Mouse (Mus musculus) midbrain, embryonic 11.5 days (tissue): Measurements from ENCODE around the gene H2al1f. TPM values are rescaled to one million over a fixed set of nuclear protein-coding genes. Genes with fewer than 3 reads are reported as not detected.
"Not testable (repeated sequence)": the region's sequence is repeated elsewhere in the genome, so short reads cannot be mapped to it uniquely, and the experiment has no call there.

Source experiments
- ATAC-seq: fragments of 200-750 bp; cut with Nextera tagmentation; 2 replicates; pipeline ENCODE4 v1.8.0; 2017; ENCODE audit warnings: moderate TSS enrichment, moderate library complexity; ENCODE audit not compliant: low FRiP score
- DNase-seq: peaks from one replicate; pipeline ENCODE4 v3.0.0; 2015; ENCODE audit warnings: low spot score; ENCODE audit errors: missing footprints
- H3K27ac ChIP-seq: fragments of 300-500 bp; sonication (generic); 2 replicates; pipeline ENCODE4 v1.5.1; 2014; ENCODE audit warnings: low read depth, low read length
- H3K27me3 ChIP-seq: fragments of 300-500 bp; sonication (generic); 2 replicates; pipeline ENCODE4 v1.6.1; 2014; ENCODE audit warnings: mild to moderate bottlenecking, low read length, moderate library complexity, mixed read lengths; ENCODE audit not compliant: control insufficient read depth, insufficient read depth
- H3K36me3 ChIP-seq: fragments of 300-500 bp; sonication (generic); 2 replicates; pipeline ENCODE4 v1.6.1; 2014; ENCODE audit warnings: mild to moderate bottlenecking, low read length, moderate library complexity, mixed read lengths; ENCODE audit not compliant: control insufficient read depth, insufficient read depth
- H3K4me1 ChIP-seq: fragments of 300-500 bp; sonication (generic); 2 replicates; pipeline ENCODE4 v1.6.1; 2014; ENCODE audit warnings: low read length; ENCODE audit not compliant: control insufficient read depth, insufficient read depth
- H3K4me2 ChIP-seq: fragments of 300-500 bp; sonication (generic); 2 replicates; pipeline ENCODE4 v1.6.1; 2014; ENCODE audit warnings: mild to moderate bottlenecking, moderate library complexity
- H3K4me3 ChIP-seq: fragments of 300-500 bp; sonication (generic); 2 replicates; pipeline ENCODE4 v1.5.1; 2014; ENCODE audit warnings: low read depth, low read length
- H3K9ac ChIP-seq: fragments of 300-500 bp; sonication (generic); 2 replicates; pipeline ENCODE4 v1.6.1; 2014; ENCODE audit warnings: low read length
- H3K9me3 ChIP-seq: fragments of 300-500 bp; sonication (generic); 2 replicates; pipeline ENCODE4 v1.6.1; 2016; ENCODE audit warnings: low read length; ENCODE audit not compliant: control insufficient read depth
- WGBS: fragments of 180-500 bp; shearing (Covaris S2); extraction: QIAGEN DNeasy Blood & Tissue Kit; methylation state at CpG from one replicate; pipeline ENCODE4 v1.1.7; 2014; 5-methylcytosine and 5-hydroxymethylcytosine counted together
- polyA plus RNA-seq: library from polyadenylated mRNA; unstranded; fragments of >200 nt; fragmentation: Nextera tagmentation; extraction: Ambion mirVana; gene quantifications from 2 replicates; pipeline ENCODE4 v1.2.1, GENCODE M21; 2014

H2al1f gene
- polyA plus RNA-seq, 1 experiment from 2014 or later = not detected

DNA sequence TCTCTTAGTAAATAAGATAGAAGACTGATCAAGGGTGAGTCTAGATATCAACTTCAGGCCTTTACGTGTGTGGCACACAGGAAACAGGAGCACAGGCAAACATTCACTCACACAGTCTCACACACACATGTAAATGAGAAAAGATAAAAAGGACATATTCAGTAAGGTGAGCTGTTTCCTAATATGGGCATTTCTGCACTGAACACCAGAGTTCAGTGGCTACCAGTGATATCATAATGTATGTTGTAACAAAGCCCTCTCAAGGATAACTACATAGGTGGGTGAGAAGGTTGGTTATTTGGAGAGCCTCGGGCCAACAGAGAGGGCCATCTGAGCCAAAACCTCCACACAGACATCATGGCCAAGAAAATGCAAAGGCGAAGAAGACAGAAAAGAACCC lies 12.8 kb upstream of the H2al1f start, which contains the start of gene H2al1b:
H2al1b (plus strand) TSS at position 301 of the 400 bp plus-strand sequence.
- not testable (repeated sequence) for H3K36me3 ChIP-seq, H3K27ac ChIP-seq, H3K27me3 ChIP-seq, H3K4me3 ChIP-seq, DNase-seq, H3K9ac ChIP-seq, ATAC-seq, H3K9me3 ChIP-seq, H3K4me2 ChIP-seq, H3K4me1 ChIP-seq
- WGBS = 82% methylated on average over 1 of the region's 3 CpGs

DNA sequence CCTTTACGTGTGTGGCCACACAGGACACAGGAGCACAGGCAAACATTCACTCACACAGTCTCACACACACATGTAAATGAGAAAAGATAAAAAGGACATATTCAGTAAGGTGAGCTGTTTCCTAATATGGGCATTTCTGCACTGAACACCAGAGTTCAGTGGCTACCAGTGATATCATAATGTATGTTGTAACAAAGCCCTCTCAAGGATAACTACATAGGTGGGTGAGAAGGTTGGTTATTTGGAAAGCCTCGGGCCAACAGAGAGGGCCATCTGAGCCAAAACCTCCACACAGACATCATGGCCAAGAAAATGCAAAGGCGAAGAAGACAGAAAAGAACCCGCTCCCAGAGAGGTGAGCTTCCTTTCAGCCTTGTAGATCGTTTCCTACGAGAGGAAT lies 9.6 kb upstream of the H2al1f start, which contains the start of gene H2al1c:
H2al1c (plus strand) TSS at position 301 of the 400 bp plus-strand sequence.
- H3K9me3 ChIP-seq = not testable (repeated sequence)

DNA sequence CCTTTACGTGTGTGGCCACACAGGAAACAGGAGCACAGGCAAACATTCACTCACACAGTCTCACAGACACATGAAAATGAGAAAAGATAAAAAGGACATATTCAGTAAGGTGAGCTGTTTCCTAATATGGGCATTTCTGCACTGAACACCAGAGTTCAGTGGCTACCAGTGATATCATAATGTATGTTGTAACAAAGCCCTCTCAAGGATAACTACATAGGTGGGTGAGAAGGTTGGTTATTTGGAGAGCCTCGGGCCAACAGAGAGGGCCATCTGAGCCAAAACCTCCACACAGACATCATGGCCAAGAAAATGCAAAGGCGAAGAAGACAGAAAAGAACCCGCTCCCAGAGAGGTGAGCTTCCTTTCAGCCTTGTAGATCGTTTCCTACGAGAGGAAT lies 6.4 kb upstream of the H2al1f start, which contains the start of gene H2al1d:
H2al1d (plus strand) TSS at position 301 of the 400 bp plus-strand sequence.
- H3K4me2 ChIP-seq, H3K27me3 ChIP-seq, H3K4me1 ChIP-seq, DNase-seq, H3K4me3 ChIP-seq, H3K9me3 ChIP-seq, H3K36me3 ChIP-seq, H3K27ac ChIP-seq, ATAC-seq, H3K9ac ChIP-seq: not testable (repeated sequence)
- no CpG with 5 or more reads among the region's 6 CpGs for WGBS

More for the DNA sequence above, 9.6 kb upstream of the H2al1f start, which contains the start of gene H2al1c:
- H3K27me3 ChIP-seq, H3K4me1 ChIP-seq, H3K4me2 ChIP-seq, DNase-seq, H3K36me3 ChIP-seq, H3K4me3 ChIP-seq, H3K27ac ChIP-seq, H3K9ac ChIP-seq, ATAC-seq: not testable (repeated sequence)
- WGBS = 75% methylated on average over 1 of the region's 6 CpGs

DNA sequence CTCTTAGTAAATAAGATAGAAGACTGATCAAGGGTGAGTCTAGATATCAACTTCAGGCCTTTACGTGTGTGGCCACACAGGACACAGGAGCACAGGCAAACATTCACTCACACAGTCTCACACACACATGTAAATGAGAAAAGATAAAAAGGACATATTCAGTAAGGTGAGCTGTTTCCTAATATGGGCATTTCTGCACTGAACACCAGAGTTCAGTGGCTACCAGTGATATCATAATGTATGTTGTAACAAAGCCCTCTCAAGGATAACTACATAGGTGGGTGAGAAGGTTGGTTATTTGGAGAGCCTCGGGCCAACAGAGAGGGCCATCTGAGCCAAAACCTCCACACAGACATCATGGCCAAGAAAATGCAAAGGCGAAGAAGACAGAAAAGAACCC lies 3.3 kb upstream of the H2al1f start, which contains the start of gene H2al1e:
H2al1e (plus strand) TSS at position 301 of the 400 bp plus-strand sequence.
- not testable (repeated sequence) for H3K4me1 ChIP-seq, DNase-seq, H3K4me3 ChIP-seq, H3K27me3 ChIP-seq, H3K4me2 ChIP-seq, H3K9ac ChIP-seq, H3K27ac ChIP-seq, ATAC-seq, H3K36me3 ChIP-seq, H3K9me3 ChIP-seq
- no CpG with 5 or more reads among the region's 3 CpGs for WGBS

DNA sequence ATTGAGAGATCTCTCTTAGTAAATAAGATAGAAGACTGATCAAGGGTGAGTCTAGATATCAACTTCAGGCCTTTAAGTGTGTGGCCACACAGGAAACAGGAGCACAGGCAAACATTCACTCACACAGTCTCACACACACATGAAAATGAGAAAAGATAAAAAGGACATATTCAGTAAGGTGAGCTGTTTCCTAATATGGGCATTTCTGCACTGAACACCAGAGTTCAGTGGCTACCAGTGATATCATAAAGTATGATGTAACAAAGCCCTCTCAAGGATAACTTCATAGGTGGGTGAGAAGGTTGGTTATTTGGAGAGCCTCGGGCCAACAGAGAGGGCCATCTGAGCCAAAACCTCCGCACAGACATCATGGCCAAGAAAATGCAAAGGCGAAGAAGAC lies 3.0 kb downstream of the H2al1f start, which contains the start of gene H2al1g:
H2al1g (plus strand) TSS at position 301 of the 400 bp plus-strand sequence.
- not testable (repeated sequence) for H3K4me1 ChIP-seq, H3K27ac ChIP-seq, DNase-seq, H3K9ac ChIP-seq, H3K9me3 ChIP-seq, H3K36me3 ChIP-seq, H3K27me3 ChIP-seq, H3K4me2 ChIP-seq, ATAC-seq, H3K4me3 ChIP-seq
- WGBS = no CpG with 5 or more reads among the region's 3 CpGs

DNA sequence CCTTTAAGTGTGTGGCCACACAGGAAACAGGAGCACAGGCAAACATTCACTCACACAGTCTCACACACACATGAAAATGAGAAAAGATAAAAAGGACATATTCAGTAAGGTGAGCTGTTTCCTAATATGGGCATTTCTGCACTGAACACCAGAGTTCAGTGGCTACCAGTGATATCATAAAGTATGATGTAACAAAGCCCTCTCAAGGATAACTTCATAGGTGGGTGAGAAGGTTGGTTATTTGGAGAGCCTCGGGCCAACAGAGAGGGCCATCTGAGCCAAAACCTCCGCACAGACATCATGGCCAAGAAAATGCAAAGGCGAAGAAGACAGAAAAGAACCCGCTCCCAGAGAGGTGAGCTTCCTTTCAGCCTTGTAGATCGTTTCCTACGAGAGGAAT lies 6.2 kb downstream of the H2al1f start, which contains the start of gene H2al1h:
H2al1h (plus strand) TSS at position 301 of the 400 bp plus-strand sequence.
- not testable (repeated sequence) for DNase-seq, H3K4me3 ChIP-seq, H3K36me3 ChIP-seq, H3K4me2 ChIP-seq, H3K9me3 ChIP-seq, ATAC-seq, H3K27me3 ChIP-seq, H3K27ac ChIP-seq, H3K9ac ChIP-seq, H3K4me1 ChIP-seq
- WGBS = no CpG with 5 or more reads among the region's 6 CpGs

DNA sequence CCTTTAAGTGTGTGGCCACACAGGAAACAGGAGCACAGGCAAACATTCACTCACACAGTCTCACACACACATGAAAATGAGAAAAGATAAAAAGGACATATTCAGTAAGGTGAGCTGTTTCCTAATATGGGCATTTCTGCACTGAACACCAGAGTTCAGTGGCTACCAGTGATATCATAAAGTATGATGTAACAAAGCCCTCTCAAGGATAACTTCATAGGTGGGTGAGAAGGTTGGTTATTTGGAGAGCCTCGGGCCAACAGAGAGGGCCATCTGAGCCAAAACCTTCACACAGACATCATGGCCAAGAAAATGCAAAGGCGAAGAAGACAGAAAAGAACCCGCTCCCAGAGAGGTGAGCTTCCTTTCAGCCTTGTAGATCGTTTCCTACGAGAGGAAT lies 9.4 kb downstream of the H2al1f start, which contains the start of gene H2al1i:
H2al1i (plus strand) TSS at position 301 of the 400 bp plus-strand sequence.
- H3K4me3 ChIP-seq, H3K4me1 ChIP-seq, H3K9me3 ChIP-seq, H3K4me2 ChIP-seq, ATAC-seq, H3K36me3 ChIP-seq, H3K27me3 ChIP-seq, DNase-seq, H3K27ac ChIP-seq, H3K9ac ChIP-seq: not testable (repeated sequence)
- 90% methylated on average over 2 of the region's 5 CpGs for WGBS

DNA sequence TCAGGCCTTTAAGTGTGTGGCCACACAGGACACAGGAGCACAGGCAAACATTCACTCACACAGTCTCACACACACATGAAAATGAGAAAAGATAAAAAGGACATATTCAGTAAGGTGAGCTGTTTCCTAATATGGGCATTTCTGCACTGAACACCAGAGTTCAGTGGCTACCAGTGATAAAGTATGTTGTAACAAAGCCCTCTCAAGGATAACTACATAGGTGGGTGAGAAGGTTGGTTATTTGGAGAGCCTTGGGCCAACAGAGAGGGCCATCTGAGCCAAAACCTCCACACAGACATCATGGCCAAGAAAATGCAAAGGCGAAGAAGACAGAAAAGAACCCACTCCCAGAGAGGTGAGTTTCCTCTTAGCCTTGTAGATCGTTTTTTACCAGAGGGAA lies 12.6 kb downstream of the H2al1f start, which contains the start of gene H2al1j:
H2al1j (plus strand) TSS at position 301 of the 400 bp plus-strand sequence.
- not testable (repeated sequence) for H3K27ac ChIP-seq, DNase-seq, H3K4me3 ChIP-seq, H3K9me3 ChIP-seq, H3K9ac ChIP-seq, H3K4me1 ChIP-seq, H3K27me3 ChIP-seq, H3K4me2 ChIP-seq, ATAC-seq, H3K36me3 ChIP-seq
- 84% methylated on average over 2 of the region's 2 CpGs for WGBS

DNA sequence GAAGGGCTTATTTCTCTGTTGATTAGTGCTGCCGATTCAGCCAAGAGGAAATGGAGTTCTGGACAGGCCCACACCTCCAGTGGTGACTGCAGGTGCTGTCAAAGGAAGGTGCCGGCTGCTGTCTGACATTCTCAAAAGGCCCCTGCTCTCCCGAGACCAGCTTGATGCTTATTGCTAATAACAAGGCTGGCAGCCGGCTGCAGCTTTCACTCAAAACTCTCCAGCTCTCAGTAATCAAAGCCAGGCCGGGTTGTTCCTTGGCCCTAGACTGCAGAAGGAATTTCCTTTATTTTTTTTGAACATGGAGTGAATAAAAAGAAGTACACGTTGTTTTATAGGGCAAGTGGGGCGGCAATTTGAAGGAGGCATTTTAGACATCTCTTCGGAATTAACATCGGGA lies 30.8 kb downstream of the H2al1f start:
- no peak for DNase-seq
- H3K36me3 ChIP-seq = no peaks in the 10 kb centered on the region
- no peaks in the 10 kb centered on the region for H3K4me1 ChIP-seq

More for the DNA sequence above, 30.8 kb downstream of the H2al1f start:
- no peaks in the 10 kb centered on the region for H3K9me3 ChIP-seq
- no peak overlapping the region for H3K4me2 ChIP-seq
- no peak for ATAC-seq
- H3K9ac ChIP-seq = no peak overlapping the region
- no peaks in the 10 kb centered on the region for H3K27me3 ChIP-seq
- H3K4me3 ChIP-seq = no peak overlapping the region
- WGBS = 72% methylated on average over 9 of the region's 9 CpGs
- no peak overlapping the region for H3K27ac ChIP-seq
